Mouse (Mus musculus) cerebellum, adult 9-10 months (tissue): ENCODE measurements around the gene Psmd4.
"Not testable (repeated sequence)": the region's sequence is repeated elsewhere in the genome, so short reads cannot be mapped to it uniquely, and the experiment has no call there.

Experiments
- DNase-seq: peaks from one replicate; pipeline ENCODE4 v3.0.0; 2022

Gene Psmd4

GRCm38 (mm10) chr3:95020956-95021355 lies 21.5 kb downstream of the Psmd4 start:
- DNase-seq = not testable (repeated sequence)

GRCm38 (mm10) chr3:95018741-95019140 lies 23.7 kb downstream of the Psmd4 start:
- no peak for DNase-seq

GRCm38 (mm10) chr3:95016532-95017056 lies 25.8 kb downstream of the Psmd4 start:
- DNase-seq = no peak

GRCm38 (mm10) chr3:95015891-95016531 lies 26.4 kb downstream of the Psmd4 start:
- peak; percentile 99 for DNase-seq

GRCm38 (mm10) chr3:95015337-95015872 lies 27.0 kb downstream of the Psmd4 start, which contains the start of gene Zfp687:
Zfp687 (minus strand) TSS chr3:95015448.
- peak; percentile 100 for DNase-seq

GRCm38 (mm10) chr3:95014428-95015151 lies 27.8 kb downstream of the Psmd4 start:
- DNase-seq = peak; percentile 78

GRCm38 (mm10) chr3:95013699-95014427 lies 28.6 kb downstream of the Psmd4 start:
- peak; percentile 85 for DNase-seq

GRCm38 (mm10) chr3:95012982-95013381 lies 29.4 kb downstream of the Psmd4 start:
- DNase-seq = peak; percentile 59

- DNase-seq = no peak
Observed at GRCm38 (mm10) chr3:95010396-95010795, 32.0 kb downstream of the Psmd4 start.

GRCm38 (mm10) chr3:95007706-95008105 lies 34.7 kb downstream of the Psmd4 start:
- no peak for DNase-seq

- DNase-seq = no peak
Observed at GRCm38 (mm10) chr3:95005651-95006050, 36.8 kb downstream of the Psmd4 start.

GRCm38 (mm10) chr3:95003273-95003672 lies 39.1 kb downstream of the Psmd4 start:
- DNase-seq = no peak

- no peak for DNase-seq
Observed at GRCm38 (mm10) chr3:95002569-95002968, 39.8 kb downstream of the Psmd4 start.

- DNase-seq = peak; percentile 87
Observed at GRCm38 (mm10) chr3:94996946-94997345, 45.5 kb downstream of the Psmd4 start.

- DNase-seq = no peak
Observed at GRCm38 (mm10) chr3:94989159-94989761, 53.2 kb downstream of the Psmd4 start.

- no peak for DNase-seq
Observed at GRCm38 (mm10) chr3:94987578-94987977, 54.8 kb downstream of the Psmd4 start.

- no peak for DNase-seq
Observed at GRCm38 (mm10) chr3:94985513-94985912, 56.9 kb downstream of the Psmd4 start.

- DNase-seq = no peak
Observed at GRCm38 (mm10) chr3:94984312-94984711, 58.1 kb downstream of the Psmd4 start.
